Mouse (Mus musculus): Measurements from ENCODE around the gene Sptbn2. TPM values are rescaled to one million over a fixed set of nuclear protein-coding genes. Genes with fewer than 3 reads are reported as not detected.

Gene Sptbn2
- total RNA-seq, 2 experiments from 2014 or later, result 561 to 597 TPM

GRCm38 (mm10) chr19:4708765-4709164, 2.2 kb upstream of the Sptbn2 start:
- peak in 1 of 2 experiments; percentile 11 for DNase-seq (ENCODE audit: extremely low spot score in 1 of 2, low spot score in 2 of 2)
- intact Hi-C loops (cut with DNase I), result no loop called here
- H3K27ac ChIP-seq, result peak overlapping the region; percentile 44; the same call in 1 of the 2 replicates
- H3K4me3 ChIP-seq, result no peak overlapping the region
- TF ChIP-seq CTCF (IDR thresholded peaks at IDR 0.05), result no peak

- H3K27ac ChIP-seq, result peak overlapping the region; percentile 96
- no peak; the same call in 1 of the 2 replicates for TF ChIP-seq CTCF (IDR thresholded peaks at IDR 0.05)
- H3K4me3 ChIP-seq, result peak overlapping the region; percentile 75
- intact Hi-C loops (cut with DNase I), result loop anchor here (2.0 kb wide), 2 partner anchors 13 to 65 kb away; partner anchors contain the start of gene Gm960
- peak; percentile 43 to 48 for DNase-seq (ENCODE audit: extremely low spot score in 1 of 2, low spot score in 2 of 2)
Observed at GRCm38 (mm10) chr19:4711601-4712155, 711 bp downstream of the Sptbn2 start.

- Histone ChIP-seq H3K4me3 (peak overlapping the region; percentile 75), H3K27ac (peak overlapping the region; percentile 90)
- intact Hi-C loops (cut with DNase I), result loop anchor here (2.0 kb wide), 1 partner anchor 13 kb away; the partner anchor contains the start of gene Gm960
- TF ChIP-seq CTCF (IDR thresholded peaks at IDR 0.05), result no peak
- no peak for DNase-seq (ENCODE audit: extremely low spot score in 1 of 2, low spot score in 2 of 2)
Observed at GRCm38 (mm10) chr19:4712156-4712780, 1.3 kb downstream of the Sptbn2 start.

- H3K4me3 ChIP-seq, result peak overlapping the region; percentile 75
- H3K27ac ChIP-seq, result peak overlapping the region; percentile 90
- intact Hi-C loops (cut with DNase I), result loop anchor here (2.0 kb wide), 1 partner anchor 14 kb away; the partner anchor contains the start of gene Gm960
- DNase-seq (ENCODE audit: extremely low spot score in 1 of 2, low spot score in 2 of 2), result peak in 1 of 2 experiments; percentile 17
- TF ChIP-seq CTCF (IDR thresholded peaks at IDR 0.05), result no peak
Observed at GRCm38 (mm10) chr19:4712781-4713526, 2.0 kb downstream of the Sptbn2 start.

GRCm38 (mm10) chr19:4713886-4714285, 2.9 kb downstream of the Sptbn2 start:
- intact Hi-C loops (cut with DNase I), result loop anchor here (2.0 kb wide), 2 partner anchors 15 to 19 kb away; partner anchors contain the start of gene Gm960
- H3K4me3 ChIP-seq, result peak overlapping the region; percentile 75
- H3K27ac ChIP-seq, result peak overlapping the region; percentile 90
- TF ChIP-seq CTCF (IDR thresholded peaks at IDR 0.05), result no peak
- DNase-seq (ENCODE audit: extremely low spot score in 1 of 2, low spot score in 2 of 2), result peak in 1 of 2 experiments; percentile 8

- TF ChIP-seq CTCF (IDR thresholded peaks at IDR 0.05), result no peak
- H3K4me3 ChIP-seq, result no peak overlapping the region
- intact Hi-C loops (cut with DNase I), result no loop called here
- no peak for DNase-seq (ENCODE audit: extremely low spot score in 1 of 2, low spot score in 2 of 2)
- H3K27ac ChIP-seq, result no peak overlapping the region
Observed at GRCm38 (mm10) chr19:4716756-4717155, 5.8 kb downstream of the Sptbn2 start.

GRCm38 (mm10) chr19:4717281-4717680, 6.3 kb downstream of the Sptbn2 start:
- intact Hi-C loops (cut with DNase I), result no loop called here
- DNase-seq (ENCODE audit: extremely low spot score in 1 of 2, low spot score in 2 of 2), result no peak
- no peak for TF ChIP-seq CTCF (IDR thresholded peaks at IDR 0.05)
- H3K27ac ChIP-seq, result no peak overlapping the region
- H3K4me3 ChIP-seq, result no peak overlapping the region

GRCm38 (mm10) chr19:4718716-4719115, 7.7 kb downstream of the Sptbn2 start:
- intact Hi-C loops (cut with DNase I), result no loop called here
- Histone ChIP-seq H3K27ac (peak overlapping the region; percentile 60), H3K4me3 (peak overlapping the region; percentile 9; the same call in 1 of the 2 replicates)
- DNase-seq (ENCODE audit: extremely low spot score in 1 of 2, low spot score in 2 of 2), result peak in 1 of 2 experiments; percentile 42
- TF ChIP-seq CTCF (IDR thresholded peaks at IDR 0.05), result no peak

- H3K27ac ChIP-seq, result peak overlapping the region; percentile 60
- TF ChIP-seq CTCF (IDR thresholded peaks at IDR 0.05), result no peak
- intact Hi-C loops (cut with DNase I), result no loop called here
- H3K4me3 ChIP-seq, result no peak overlapping the region
- no peak for DNase-seq (ENCODE audit: extremely low spot score in 1 of 2, low spot score in 2 of 2)
Observed at GRCm38 (mm10) chr19:4719351-4719764, 8.4 kb downstream of the Sptbn2 start.

GRCm38 (mm10) chr19:4720112-4720511, 9.1 kb downstream of the Sptbn2 start:
- H3K27ac ChIP-seq, result no peak overlapping the region
- H3K4me3 ChIP-seq, result no peak overlapping the region
- TF ChIP-seq CTCF (IDR thresholded peaks at IDR 0.05), result no peak
- DNase-seq (ENCODE audit: extremely low spot score in 1 of 2, low spot score in 2 of 2), result no peak
- intact Hi-C loops (cut with DNase I), result no loop called here

- DNase-seq (ENCODE audit: extremely low spot score in 1 of 2, low spot score in 2 of 2), result no peak
- intact Hi-C loops (cut with DNase I), result no loop called here
- peak overlapping the region; percentile 11; the same call in 1 of the 2 replicates for H3K27ac ChIP-seq
- H3K4me3 ChIP-seq, result no peak overlapping the region
- no peak for TF ChIP-seq CTCF (IDR thresholded peaks at IDR 0.05)
Observed at GRCm38 (mm10) chr19:4720671-4721244, 9.8 kb downstream of the Sptbn2 start.
